Mouse (Mus musculus) brain, embryonic 14.5 days (tissue): Measurements from ENCODE around the gene Bbs12.

Source experiments
- CTCF ChIP-seq: fragments of 200-500 bp; IDR thresholded peaks from 2 replicates; pipeline ENCODE4 v1.5.1; 2012; ENCODE audit warnings: inconsistent platforms, mild to moderate bottlenecking, moderate library complexity, borderline replicate concordance; ENCODE audit not compliant: insufficient read depth, insufficient read length; ENCODE audit errors: extremely low read depth
- POLR2A ChIP-seq: fragments of 200-500 bp; IDR thresholded peaks from 2 replicates; pipeline ENCODE4 v1.6.1; 2012; ENCODE audit warnings: mild to moderate bottlenecking, inconsistent platforms, borderline replicate concordance; ENCODE audit not compliant: poor library complexity, insufficient read depth, insufficient read length, severe bottlenecking; ENCODE audit errors: extremely low read depth

GRCm38 (mm10) chr3:37354737-37355136 is 42.4 kb downstream of the Bbs12 start:
- no peak for TF ChIP-seq CTCF
- TF ChIP-seq POLR2A = no peak
